Mouse (Mus musculus) embryonic facial prominence, embryonic 13.5 days (tissue): Measurements from ENCODE around the gene Baz2b. TPM values are rescaled to one million over a fixed set of nuclear protein-coding genes. Genes with fewer than 3 reads are reported as not detected.

Source experiments
- ATAC-seq: fragments of 200-750 bp; cut with Nextera tagmentation; 2 replicates; pipeline ENCODE4 v1.8.0; 2017; ENCODE audit warnings: low read depth; ENCODE audit not compliant: insufficient number of reproducible peaks, insufficient read depth, low FRiP score, low TSS enrichment
- H3K27ac ChIP-seq: fragments of 300-500 bp; sonication (generic); 2 replicates; pipeline ENCODE4 v1.5.1; 2015; ENCODE audit warnings: moderate library complexity, mild to moderate bottlenecking, inconsistent platforms
- H3K27me3 ChIP-seq: fragments of 300-500 bp; sonication (generic); 2 replicates; pipeline ENCODE4 v1.6.1; 2015; ENCODE audit warnings: mild to moderate bottlenecking, inconsistent platforms
- H3K36me3 ChIP-seq: fragments of 300-500 bp; sonication (generic); 2 replicates; pipeline ENCODE4 v1.6.1; 2015; ENCODE audit warnings: mild to moderate bottlenecking, inconsistent platforms
- H3K4me1 ChIP-seq: fragments of 300-500 bp; sonication (generic); 2 replicates; pipeline ENCODE4 v1.6.1; 2015; ENCODE audit warnings: inconsistent platforms
- H3K4me2 ChIP-seq: fragments of 300-500 bp; sonication (generic); 2 replicates; pipeline ENCODE4 v1.6.1; 2015; ENCODE audit warnings: moderate library complexity, mild to moderate bottlenecking, inconsistent platforms
- H3K4me3 ChIP-seq: fragments of 300-500 bp; sonication (generic); 2 replicates; pipeline ENCODE4 v1.5.1; 2015; ENCODE audit warnings: mild to moderate bottlenecking, inconsistent platforms
- H3K9ac ChIP-seq: fragments of 300-500 bp; sonication (generic); 2 replicates; pipeline ENCODE4 v1.6.1; 2015; ENCODE audit warnings: mild to moderate bottlenecking, inconsistent platforms
- H3K9me3 ChIP-seq: fragments of 300-500 bp; sonication (generic); 2 replicates; pipeline ENCODE4 v1.6.1; 2016; ENCODE audit warnings: inconsistent platforms
- WGBS: fragments of 180-500 bp; shearing (Covaris S2); methylation state at CpG from one replicate; pipeline ENCODE4 v1.1.7; 2015; ENCODE audit warnings: mixed read lengths; 5-methylcytosine and 5-hydroxymethylcytosine counted together
- polyA plus RNA-seq: library from polyadenylated mRNA; unstranded; fragments of >200 nt; fragmentation: Nextera tagmentation; extraction: Ambion mirVana; gene quantifications from 2 replicates; pipeline ENCODE4 v1.2.1, GENCODE M21; 2015

The Baz2b gene
- polyA plus RNA-seq, 1 experiment from 2014 or later = 70.2 TPM

DNA sequence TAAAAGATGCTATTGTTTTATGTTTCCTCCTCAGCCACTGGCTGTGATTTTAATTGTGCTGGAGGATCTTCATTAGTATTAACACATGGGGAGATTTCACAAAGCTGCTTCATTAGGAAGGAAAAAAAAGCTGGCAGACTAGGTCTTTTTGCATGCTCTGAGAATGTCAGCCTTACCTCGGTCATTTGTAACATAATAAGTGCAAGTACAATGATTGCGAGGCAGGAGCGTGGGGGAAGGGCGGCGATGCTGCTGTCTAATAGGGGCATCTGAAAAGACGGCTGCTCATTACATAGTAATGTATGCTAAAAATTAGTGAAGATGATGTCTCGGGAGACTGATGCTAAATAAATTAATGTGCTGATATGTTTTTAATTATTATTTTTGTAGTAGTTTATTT is 82.8 kb downstream of the Baz2b start:
- no peaks in the 10 kb centered on the region for H3K36me3 ChIP-seq
- peak overlapping the region; percentile 20 for H3K4me3 ChIP-seq
- H3K4me1 ChIP-seq = peaks cover 9% of the 10 kb centered on the region
- no peaks in the 10 kb centered on the region for H3K27me3 ChIP-seq
- peak overlapping the region; percentile 60 for H3K4me2 ChIP-seq
- H3K9me3 ChIP-seq = no peaks in the 10 kb centered on the region
- no peak overlapping the region for H3K9ac ChIP-seq
- ATAC-seq = no peak
- 11% methylated on average over 7 of the region's 7 CpGs for WGBS
- H3K27ac ChIP-seq = no peak overlapping the region

GRCm38 (mm10) chr2:60126292-60126691 is 83.3 kb downstream of the Baz2b start:
- H3K27ac ChIP-seq = no peak overlapping the region
- H3K4me2 ChIP-seq = peak overlapping the region; percentile 60
- WGBS = 6% methylated on average over 8 of the region's 8 CpGs
- no peaks in the 10 kb centered on the region for H3K9me3 ChIP-seq
- ATAC-seq = no peak
- no peaks in the 10 kb centered on the region for H3K36me3 ChIP-seq
- H3K9ac ChIP-seq = peak overlapping the region; percentile 99; the same call in 1 of the 2 replicates
- peak overlapping the region; percentile 87 for H3K4me3 ChIP-seq
- no peaks in the 10 kb centered on the region for H3K27me3 ChIP-seq
- peaks cover 10% of the 10 kb centered on the region for H3K4me1 ChIP-seq

- Histone ChIP-seq H3K36me3 (no peaks in the 10 kb centered on the region), H3K27me3 (no peaks in the 10 kb centered on the region), H3K9me3 (no peaks in the 10 kb centered on the region), H3K27ac (peak overlapping the region; percentile 100), H3K4me1 (peaks cover 17% of the 10 kb centered on the region), H3K4me3 (peak overlapping the region; percentile 87), H3K4me2 (peak overlapping the region; percentile 60), H3K9ac (peak overlapping the region; percentile 99)
- under 1% methylated on average over 65 of the region's 83 CpGs for WGBS
- peak; percentile 64 for ATAC-seq
These were observed 84.3 kb downstream of the Baz2b start for GRCm38 (mm10) chr2:60125049-60126004.

DNA sequence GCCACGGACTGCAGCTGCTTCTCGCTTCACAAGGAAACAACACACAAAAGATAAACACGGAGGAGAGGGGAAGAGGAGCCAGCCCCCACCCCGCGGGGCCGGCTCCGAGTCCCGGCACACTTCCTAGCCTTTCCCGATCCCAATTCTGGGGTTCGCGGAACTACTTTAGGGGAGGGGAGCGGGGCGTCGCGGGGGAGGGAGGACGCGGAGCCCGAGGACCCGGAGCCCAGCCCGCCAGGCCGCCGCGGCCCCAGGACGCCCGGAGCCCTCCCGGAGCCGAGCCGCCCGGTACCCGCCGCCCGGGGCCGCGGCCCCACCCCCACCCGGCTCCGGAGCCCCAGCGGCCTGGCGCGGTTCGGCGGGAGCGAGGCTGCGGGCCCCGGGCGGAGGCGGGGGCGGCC is 85.0 kb downstream of the Baz2b start:
- Histone ChIP-seq H3K4me2 (peak overlapping the region; percentile 60), H3K4me3 (peak overlapping the region; percentile 87), H3K9ac (peak overlapping the region; percentile 99), H3K9me3 (no peaks in the 10 kb centered on the region), H3K4me1 (peaks cover 22% of the 10 kb centered on the region), H3K27ac (peak overlapping the region; percentile 100), H3K36me3 (no peaks in the 10 kb centered on the region), H3K27me3 (no peaks in the 10 kb centered on the region)
- peak; percentile 71 for ATAC-seq
- 0% methylated on average over 40 of the region's 47 CpGs for WGBS

DNA sequence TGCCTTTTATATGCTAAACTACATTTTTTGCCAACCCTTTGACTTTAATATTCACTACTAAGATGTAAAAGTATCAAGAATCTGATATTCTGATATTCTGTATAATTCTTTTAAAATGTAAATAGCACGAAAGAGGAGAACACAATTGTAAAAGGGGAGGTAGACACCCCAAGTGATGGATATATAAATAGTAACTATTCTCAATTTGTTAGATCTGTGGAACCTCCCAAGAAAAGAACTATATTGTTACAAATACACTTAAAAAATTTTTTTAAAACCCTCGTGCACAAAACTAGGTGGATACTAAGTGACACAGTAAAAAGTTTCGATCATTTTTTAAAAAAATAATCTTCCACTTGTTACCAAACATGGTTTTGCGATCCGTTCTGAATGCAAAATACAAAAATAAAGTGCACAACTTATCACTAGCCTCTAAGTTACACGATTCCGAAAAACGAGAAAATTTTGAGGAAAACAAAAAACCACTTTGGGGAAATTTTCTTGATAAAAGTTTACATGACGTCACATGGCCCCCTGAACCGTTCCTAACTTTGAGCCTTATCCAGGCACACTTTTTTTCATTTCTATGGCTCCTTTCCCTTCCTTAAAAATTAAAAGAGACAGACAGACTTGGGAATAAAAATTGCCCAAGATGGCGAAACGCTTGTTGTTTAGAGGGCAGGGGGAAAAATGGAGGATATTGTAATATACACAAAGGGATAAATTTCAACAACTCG is 85.6 kb downstream of the Baz2b start:
- peak overlapping the region; percentile 60 for H3K4me2 ChIP-seq
- no peaks in the 10 kb centered on the region for H3K36me3 ChIP-seq
- 5% methylated on average over 13 of the region's 13 CpGs for WGBS
- no peak for ATAC-seq
- no peaks in the 10 kb centered on the region for H3K9me3 ChIP-seq
- peak overlapping the region; percentile 87 for H3K4me3 ChIP-seq
- peaks cover 24% of the 10 kb centered on the region for H3K4me1 ChIP-seq
- H3K27ac ChIP-seq = peak overlapping the region; percentile 100
- H3K27me3 ChIP-seq = no peaks in the 10 kb centered on the region
- peak overlapping the region; percentile 99 for H3K9ac ChIP-seq

DNA sequence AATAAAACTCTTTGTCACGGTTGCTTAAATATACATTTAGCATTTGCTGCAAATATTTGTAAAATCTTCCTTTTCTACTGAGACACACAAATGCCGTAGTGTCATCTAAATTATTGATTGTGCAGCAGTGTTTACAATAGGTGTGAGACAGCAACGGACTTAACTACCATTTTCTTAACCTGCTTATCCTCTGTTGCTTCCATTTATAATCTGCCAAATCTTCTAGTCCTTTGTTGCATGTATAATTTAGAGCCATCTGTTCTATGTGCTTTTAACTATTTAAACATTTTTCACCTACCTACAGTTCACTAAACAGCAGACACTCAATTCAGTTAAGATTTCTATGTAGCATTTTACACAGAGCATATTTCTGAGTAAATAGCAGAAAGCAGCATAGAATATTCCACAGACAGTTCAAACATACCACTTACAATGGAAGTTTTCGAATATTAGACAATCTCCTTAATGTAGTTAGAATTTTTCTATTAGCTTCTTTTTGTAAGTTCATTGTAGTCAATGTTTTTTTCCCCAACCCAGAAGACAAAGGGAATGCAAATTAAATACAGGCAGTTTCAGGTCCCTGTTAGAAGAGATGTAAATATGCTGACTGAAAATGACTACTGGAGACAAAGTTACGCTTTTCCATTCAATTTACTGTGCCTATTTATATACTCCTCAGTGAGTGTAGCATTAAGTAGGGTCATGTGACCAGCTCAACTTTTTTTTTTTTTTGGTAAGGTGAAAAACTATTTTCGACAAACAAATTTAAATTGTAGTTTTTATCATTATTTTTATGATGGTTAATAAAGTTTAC is 86.4 kb downstream of the Baz2b start:
- ATAC-seq = no peak
- Histone ChIP-seq H3K9ac (no peak overlapping the region), H3K4me3 (peak overlapping the region; percentile 17; the same call in 1 of the 2 replicates), H3K9me3 (no peaks in the 10 kb centered on the region), H3K4me1 (peaks cover 30% of the 10 kb centered on the region), H3K4me2 (peak overlapping the region; percentile 49), H3K27me3 (no peaks in the 10 kb centered on the region), H3K36me3 (no peaks in the 10 kb centered on the region), H3K27ac (no peak overlapping the region)
- WGBS = 45% methylated on average over 6 of the region's 6 CpGs

- H3K9me3 ChIP-seq = no peaks in the 10 kb centered on the region
- 0 out of 2 replicates have a peak overlapping the region, but pooled peaks have one; percentile 7 for H3K4me2 ChIP-seq
- no peak overlapping the region for H3K9ac ChIP-seq
- no peak overlapping the region for H3K4me3 ChIP-seq
- H3K4me1 ChIP-seq = peaks cover 30% of the 10 kb centered on the region
- no peak for ATAC-seq
- no peaks in the 10 kb centered on the region for H3K36me3 ChIP-seq
- no peak overlapping the region for H3K27ac ChIP-seq
- no peaks in the 10 kb centered on the region for H3K27me3 ChIP-seq
- 46% methylated on average over 2 of the region's 2 CpGs for WGBS
These were observed 87.5 kb downstream of the Baz2b start for GRCm38 (mm10) chr2:60122188-60122587.

DNA sequence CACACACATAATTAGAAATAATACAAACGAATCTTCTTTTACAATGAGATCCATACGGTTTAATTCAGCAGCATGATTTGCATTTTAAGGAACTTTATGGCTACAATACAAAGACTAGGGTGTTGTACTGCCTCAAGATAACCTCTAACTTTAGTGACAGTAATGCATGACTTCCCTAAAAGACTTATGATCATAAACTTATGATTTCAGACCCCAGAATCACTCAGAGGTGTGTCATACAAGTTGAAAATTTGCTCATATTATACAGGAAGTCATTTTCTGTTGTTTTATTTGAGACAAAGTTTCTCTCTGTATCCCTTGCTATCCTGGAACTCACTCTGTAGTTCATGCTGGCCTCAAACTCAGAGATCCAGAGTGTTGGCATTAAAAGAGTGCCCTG is 89.0 kb downstream of the Baz2b start:
- Histone ChIP-seq H3K4me3 (no peak overlapping the region), H3K4me1 (peaks cover 33% of the 10 kb centered on the region), H3K36me3 (no peaks in the 10 kb centered on the region), H3K9ac (no peak overlapping the region), H3K4me2 (no peak overlapping the region), H3K27me3 (no peaks in the 10 kb centered on the region), H3K27ac (no peak overlapping the region), H3K9me3 (no peaks in the 10 kb centered on the region)
- WGBS = 50% methylated on average over 2 of the region's 2 CpGs
- no peak for ATAC-seq

DNA sequence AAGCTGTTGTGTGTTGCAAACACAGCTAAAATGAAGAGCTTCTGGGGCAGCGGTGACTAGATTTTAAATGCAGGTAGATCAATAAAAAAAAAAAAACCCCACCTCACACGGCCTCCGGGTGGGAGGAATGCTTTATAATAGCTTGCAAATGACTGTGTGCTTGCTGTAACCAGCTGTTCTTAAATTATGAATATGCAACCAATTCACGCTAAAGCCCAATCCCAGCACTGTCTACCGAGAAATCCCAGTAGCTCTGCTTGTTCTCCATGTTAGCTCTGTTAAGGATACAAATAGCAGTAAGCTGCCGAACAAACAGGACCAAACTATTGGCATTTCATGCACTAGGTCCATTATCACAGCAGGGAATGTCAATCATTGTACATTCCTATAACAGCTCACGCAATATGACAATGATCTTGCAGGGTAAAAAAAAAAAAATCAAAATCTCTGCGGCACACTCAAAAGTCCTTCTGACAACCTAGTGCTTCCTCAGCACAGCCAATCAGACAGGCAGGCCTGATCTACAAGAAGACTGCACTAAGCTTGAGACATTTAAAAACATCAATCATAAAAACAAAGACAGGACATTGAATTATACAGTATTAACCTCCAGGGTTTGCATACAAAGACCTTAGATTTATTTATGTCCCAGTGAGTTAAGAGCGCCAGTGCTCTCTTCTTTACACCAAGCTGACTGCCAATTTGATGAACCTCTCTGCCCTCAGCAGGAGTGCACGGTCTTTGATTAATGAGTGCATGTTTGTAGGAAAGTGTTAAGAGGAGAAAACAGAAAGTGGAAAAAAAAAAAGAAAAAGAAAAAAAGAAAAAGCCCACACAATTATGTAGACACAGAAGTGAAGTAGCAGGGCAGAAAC is 90.7 kb downstream of the Baz2b start:
- Histone ChIP-seq H3K36me3 (0 out of 2 replicates have a peak, but pooled peaks cover 3% of the 10 kb centered on the region), H3K4me3 (no peak overlapping the region), H3K4me1 (peaks cover 50% of the 10 kb centered on the region), H3K9ac (no peak overlapping the region), H3K4me2 (no peak overlapping the region), H3K27ac (no peak overlapping the region), H3K9me3 (no peaks in the 10 kb centered on the region), H3K27me3 (no peaks in the 10 kb centered on the region)
- ATAC-seq = no peak
- WGBS = 53% methylated on average over 10 of the region's 10 CpGs

DNA sequence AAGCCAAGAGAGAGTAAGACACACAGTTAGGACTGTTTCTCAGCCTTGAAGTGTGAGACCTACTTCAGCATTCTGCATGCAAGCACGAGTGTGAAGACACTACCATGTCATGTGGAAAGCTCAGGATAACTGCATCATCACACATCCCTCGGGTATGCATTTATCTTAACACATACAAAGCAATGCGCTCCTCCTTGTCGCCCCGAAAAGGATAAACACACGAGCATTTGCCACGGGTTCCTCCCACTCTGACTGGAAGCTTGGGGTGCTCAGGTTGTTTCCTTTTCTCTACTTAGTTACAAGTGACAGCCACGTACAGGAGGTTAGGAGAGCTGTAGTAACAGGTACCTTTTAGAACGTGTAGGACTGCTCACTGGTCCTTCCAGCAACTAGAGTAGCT is 91.8 kb downstream of the Baz2b start:
- Histone ChIP-seq H3K9ac (no peak overlapping the region), H3K27ac (no peak overlapping the region), H3K27me3 (no peaks in the 10 kb centered on the region), H3K4me1 (peaks cover 55% of the 10 kb centered on the region), H3K36me3 (0 out of 2 replicates have a peak, but pooled peaks cover 3% of the 10 kb centered on the region), H3K9me3 (no peaks in the 10 kb centered on the region), H3K4me2 (no peak overlapping the region), H3K4me3 (no peak overlapping the region)
- 67% methylated on average over 9 of the region's 9 CpGs for WGBS
- ATAC-seq = no peak
